Comparison of ENCODE assay signal across 11 mouse cellular contexts in the genomic region with DNA sequence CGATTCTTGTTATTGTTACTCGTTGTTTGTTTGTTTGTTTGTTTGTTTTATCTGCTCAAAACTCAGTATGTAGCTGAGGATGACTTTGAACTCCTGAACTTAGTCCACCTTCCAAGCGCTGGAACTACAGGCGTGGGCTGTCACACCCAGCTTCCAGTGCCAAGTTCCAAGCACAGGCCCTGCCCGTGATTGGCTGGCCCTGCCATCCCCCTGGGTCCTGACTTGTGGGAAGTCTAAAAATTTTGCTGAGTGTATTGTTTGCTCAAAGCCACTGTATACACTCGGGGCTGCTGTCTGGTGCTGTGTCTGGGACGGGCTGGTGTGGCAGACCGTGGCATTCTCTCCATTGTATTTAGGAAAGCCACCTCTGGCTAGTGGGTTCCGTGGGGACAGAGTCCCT. TPM values are rescaled to one million over a fixed set of nuclear protein-coding genes. Genes with fewer than 3 reads are reported as not detected.
DNase-seq lines count a peak whose midpoint lies in the region; ATAC-seq lines count a peak whose summit lies in the region.
"Had no signal": no experiment of that assay in that cellular context is flagged by ENCODE, and none has a peak within 500 bp of the region (broad histone marks: within the 10 kb centered on the region; RNA-seq: fewer than 3 reads in every experiment).

No protein-coding gene starts in this region.

- WGBS in intestine, embryonic 16.5 days: 56% methylated on average over 9 of the region's 9 CpGs
- WGBS in lung, embryonic 15.5 days: 31% methylated on average over 9 of the region's 9 CpGs

- intact Hi-C loops in heart, postnatal 25 days (cut with DNase I): loop anchor here (2.0 kb wide), 1 partner anchor 53 kb away; a partner anchor contains a TSS

- peak; percentile 20; the same call in 1 of the 2 replicates for ATAC-seq in intestine, embryonic 16.5 days
- peak; percentile 13; the same call in 1 of the 2 replicates for ATAC-seq in lung, embryonic 15.5 days (ENCODE audit: borderline replicate concordance, extremely low read depth, low FRiP score, low TSS enrichment)
- ATAC-seq: forebrain, embryonic 16.5 days had no signal

- no peaks in the 10 kb centered on the region for H3K27me3 ChIP-seq in intestine, embryonic 16.5 days (replicated peaks; ENCODE audit: control insufficient read depth, insufficient read depth, low read length)
- no peaks in the 10 kb centered on the region for H3K27me3 ChIP-seq in lung, embryonic 15.5 days
- H3K27me3 ChIP-seq: megakaryocyte, embryonic 14.5 days had no signal

- no peak overlapping the region for H3K9ac ChIP-seq in intestine, embryonic 16.5 days (ENCODE audit: low read depth, low read length)
- H3K9ac ChIP-seq in lung, embryonic 15.5 days: no peak overlapping the region

- no peak overlapping the region for H3K4me3 ChIP-seq in brown adipose tissue, adult 24 weeks (ENCODE audit: insufficient read depth, low read depth, low read length)
- no peak overlapping the region for H3K4me3 ChIP-seq in intestine, embryonic 16.5 days (ENCODE audit: low read length)
- H3K4me3 ChIP-seq in lung, embryonic 15.5 days: no peak overlapping the region

- DNase-seq in heart, adult 8-10 months (ENCODE audit: low spot score): peak; percentile 45
- no peak for DNase-seq in heart, postnatal 25 days (ENCODE audit: low spot score)
- DNase-seq in urinary bladder, adult 18-20 months (ENCODE audit: low spot score in 2 of 2): no peak
- DNase-seq in layer of hippocampus, adult 8-10 months (ENCODE audit: low spot score in 2 of 2): no peak
- no peak for DNase-seq in right cerebral cortex, adult 2 months (ENCODE audit: low spot score in 2 of 2)
- DNase-seq: thymus, adult 18-20 months had no signal

- H3K27ac ChIP-seq in brown adipose tissue, adult 24 weeks (replicated peaks; ENCODE audit: low read depth, low read length): peak overlapping the region; percentile 79
- peak overlapping the region; percentile 90; the same call in 1 of the 2 replicates for H3K27ac ChIP-seq in intestine, embryonic 16.5 days (ENCODE audit: low read length)
- H3K27ac ChIP-seq in lung, embryonic 15.5 days: peak overlapping the region; percentile 80; the same call in 1 of the 2 replicates

- H3K4me2 ChIP-seq in intestine, embryonic 16.5 days (ENCODE audit: low read depth, low read length): no peak overlapping the region
- H3K4me2 ChIP-seq in lung, embryonic 15.5 days: no peak overlapping the region

- H3K36me3 ChIP-seq in intestine, embryonic 16.5 days (ENCODE audit: control insufficient read depth, insufficient read depth, low read length): peaks cover 15% of the 10 kb centered on the region
- H3K36me3 ChIP-seq in lung, embryonic 15.5 days: peaks cover 13% of the 10 kb centered on the region

- H3K9me3 ChIP-seq in intestine, embryonic 16.5 days (ENCODE audit: control insufficient read depth, low read length): no peaks in the 10 kb centered on the region
- no peaks in the 10 kb centered on the region for H3K9me3 ChIP-seq in lung, embryonic 15.5 days
- H3K9me3 ChIP-seq: megakaryocyte, embryonic 14.5 days had no signal

- peaks cover 42% of the 10 kb centered on the region for H3K4me1 ChIP-seq in brown adipose tissue, adult 24 weeks (ENCODE audit: control insufficient read depth, insufficient read depth, insufficient read length, low read length)
- H3K4me1 ChIP-seq in intestine, embryonic 16.5 days (ENCODE audit: control insufficient read depth, insufficient read depth, low read length): peaks cover 54% of the 10 kb centered on the region
- H3K4me1 ChIP-seq in lung, embryonic 15.5 days: peaks cover 64% of the 10 kb centered on the region

RNA-seq across cellular contexts. Expression of a gene that starts 37.4 kb away (rescaled TPM):
- total RNA-seq in heart, adult 8-10 months (2022): 1,000 to 10,000 TPM; 2,287 to 2,565 (median 2,388) TPM
- 1,000 to 10,000 TPM; 1,585 to 1,668 TPM for total RNA-seq in heart, postnatal 25 days (2021)
- polyA plus RNA-seq in brown adipose tissue, adult 24 weeks (2012; ENCODE audit: insufficient read depth, insufficient read length, missing spikeins): 310 and 421 TPM in 2 replicates
- polyA plus RNA-seq in intestine, embryonic 16.5 days (2015; fragmentation: Nextera tagmentation; extraction: Ambion mirVana): 540 and 585 TPM in 2 replicates
- 690 and 692 TPM in 2 replicates for polyA plus RNA-seq in lung, embryonic 15.5 days (2015; fragmentation: Nextera tagmentation; extraction: Ambion mirVana)
- total RNA-seq in layer of hippocampus, adult 8-10 months (2022): 10 to 100 TPM; 67.5 to 83.7 (median 75.9) TPM

RNA-seq across cellular contexts. Expression of a gene that starts 53.2 kb away (rescaled TPM):
- total RNA-seq in heart, adult 8-10 months (2022): 10 to 100 TPM; 28.5 to 39.5 (median 31.3) TPM
- total RNA-seq in heart, postnatal 25 days (2021): 10 to 100 TPM; 27.7 to 29.9 TPM
- polyA plus RNA-seq in brown adipose tissue, adult 24 weeks (2012; ENCODE audit: insufficient read depth, insufficient read length, missing spikeins): 6.4 and 7.7 TPM in 2 replicates
- polyA plus RNA-seq in intestine, embryonic 16.5 days (2015; fragmentation: Nextera tagmentation; extraction: Ambion mirVana): 12.2 and 12.4 TPM in 2 replicates
- 15.5 and 17.6 TPM in 2 replicates for polyA plus RNA-seq in lung, embryonic 15.5 days (2015; fragmentation: Nextera tagmentation; extraction: Ambion mirVana)
- total RNA-seq in layer of hippocampus, adult 8-10 months (2022): 10 to 100 TPM; 24.3 to 30.2 (median 26.0) TPM

Comparison
In these comparisons a context has a peak if more than half of its experiments do, and no peak if none do; other contexts are left out.
1. RNA of a gene that starts 37.4 kb away (total RNA-seq): 2,287 to 2,565 TPM in heart, adult 8-10 months and 1,585 to 1,668 TPM in heart, postnatal 25 days; 67.5 to 83.7 TPM in layer of hippocampus, adult 8-10 months; every median in the first group is over 10 times any median in the second.
2. Peak in every context shown above with its lines, with median percentiles within 50 percentile points of each other: H3K27ac ChIP-seq.